In the genomic region with DNA sequence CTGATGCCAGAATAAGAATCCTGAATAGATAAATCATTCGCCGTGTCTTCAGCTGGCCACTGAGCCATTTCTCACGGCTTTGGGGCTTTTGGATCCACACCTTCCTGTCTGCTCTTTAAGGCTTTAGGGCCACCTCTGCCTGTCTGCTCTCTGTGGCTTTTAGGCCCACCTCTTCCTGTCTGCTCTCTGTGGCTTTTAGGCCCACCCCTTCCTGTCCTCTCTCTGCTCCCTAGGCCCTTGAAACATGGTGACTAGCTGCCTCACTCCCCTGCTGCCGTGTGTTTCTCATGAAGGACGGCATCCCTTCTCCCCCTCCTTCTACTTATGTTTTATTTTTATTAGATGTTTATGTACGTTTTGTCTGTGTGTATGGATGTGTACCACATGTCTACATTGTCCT, we compare ENCODE assay signal across 17 mouse cellular contexts. TPM values are rescaled to one million over a fixed set of nuclear protein-coding genes. Genes with fewer than 3 reads are reported as not detected.
DNase-seq lines count a peak whose midpoint lies in the region; ATAC-seq and TF ChIP-seq lines count a peak whose summit lies in the region.
"Had no signal": no experiment of that assay in that cellular context is flagged by ENCODE, and none has a peak within 500 bp of the region (broad histone marks: within the 10 kb centered on the region; RNA-seq: fewer than 3 reads in every experiment).

No protein-coding gene starts in this region.

- H3K4me1 ChIP-seq in midbrain, postnatal 0 days (ENCODE audit: insufficient read depth, low read length) = no peaks in the 10 kb centered on the region
- H3K4me1 ChIP-seq: embryonic facial prominence, embryonic 15.5 days; forebrain, embryonic 12.5 days; heart, embryonic 15.5 days; hindbrain, embryonic 12.5 days had no signal

- 87% methylated on average over 6 of the region's 6 CpGs for WGBS in midbrain, postnatal 0 days

- no peaks in the 10 kb centered on the region for H3K9me3 ChIP-seq in midbrain, postnatal 0 days (ENCODE audit: low read length)
- H3K9me3 ChIP-seq: embryonic facial prominence, embryonic 15.5 days; forebrain, embryonic 12.5 days; heart, embryonic 15.5 days; hindbrain, embryonic 12.5 days had no signal

- H3K27ac ChIP-seq in midbrain, postnatal 0 days (ENCODE audit: low read depth, low read length) = no peak overlapping the region
- H3K27ac ChIP-seq: embryonic facial prominence, embryonic 15.5 days; forebrain, embryonic 12.5 days; heart, embryonic 15.5 days; hindbrain, embryonic 12.5 days; kidney, postnatal 0 days had no signal

- peak; percentile 12 to 24 for DNase-seq in B cell, adult 2 months
- peak; percentile 64 for DNase-seq in T-cell, adult 2 months (ENCODE audit: low spot score)
- DNase-seq in thymus, postnatal 14 days = peak; percentile 58
- no peak for DNase-seq in right cerebral cortex, postnatal 10 days (ENCODE audit: low spot score in 2 of 2)
- no peak for DNase-seq in gastrocnemius, adult 8-10 months (ENCODE audit: low spot score in 2 of 2)
- DNase-seq in midbrain, postnatal 0 days (ENCODE audit: low spot score) = no peak
- DNase-seq: adrenal gland, adult 8-10 months; cerebellum, adult 18-20 months; lung, embryonic 14.5 days; right cerebral cortex, postnatal 14 days had no signal

- no peak overlapping the region for H3K4me2 ChIP-seq in midbrain, postnatal 0 days (ENCODE audit: low read depth, low read length, poor library complexity, severe bottlenecking)
- H3K4me2 ChIP-seq: embryonic facial prominence, embryonic 15.5 days; forebrain, embryonic 12.5 days; heart, embryonic 15.5 days; hindbrain, embryonic 12.5 days; lung, embryonic 14.5 days had no signal

- H3K4me3 ChIP-seq in midbrain, postnatal 0 days (ENCODE audit: low read depth, low read length) = no peak overlapping the region
- H3K4me3 ChIP-seq: embryonic facial prominence, embryonic 15.5 days; forebrain, embryonic 12.5 days; heart, embryonic 15.5 days; hindbrain, embryonic 12.5 days had no signal

- TF ChIP-seq CTCF in midbrain, postnatal 0 days (IDR thresholded peaks at IDR 0.05) = no peak

- ATAC-seq in megakaryocyte progenitor cell, adult 5-6 weeks (replicated peaks; ENCODE audit: poor library complexity) = peak; percentile 86
- ATAC-seq in midbrain, postnatal 0 days (ENCODE audit: low FRiP score) = no peak
- ATAC-seq: intestine, embryonic 16.5 days had no signal

- no peak overlapping the region for H3K9ac ChIP-seq in midbrain, postnatal 0 days (replicated peaks; ENCODE audit: low read length, poor library complexity, severe bottlenecking)
- H3K9ac ChIP-seq: embryonic facial prominence, embryonic 15.5 days; forebrain, embryonic 12.5 days; heart, embryonic 15.5 days; hindbrain, embryonic 12.5 days; lung, embryonic 14.5 days had no signal

- H3K27me3 ChIP-seq in midbrain, postnatal 0 days (ENCODE audit: insufficient read depth, low read length) = no peaks in the 10 kb centered on the region
- H3K27me3 ChIP-seq: embryonic facial prominence, embryonic 15.5 days; forebrain, embryonic 12.5 days; heart, embryonic 15.5 days; hindbrain, embryonic 12.5 days had no signal

- no peaks in the 10 kb centered on the region for H3K36me3 ChIP-seq in midbrain, postnatal 0 days (ENCODE audit: insufficient read depth, low read length)
- H3K36me3 ChIP-seq: embryonic facial prominence, embryonic 15.5 days; forebrain, embryonic 12.5 days; heart, embryonic 15.5 days; hindbrain, embryonic 12.5 days had no signal

RNA-seq across cellular contexts. Expression of a gene that starts 25.0 kb away (rescaled TPM):
- 31.7 and 35.7 TPM in 2 replicates for total RNA-seq in megakaryocyte progenitor cell, adult 5-6 weeks (2015)
- total RNA-seq in megakaryocyte progenitor cell, adult 5-6 weeks (2017) = 13.8 and 15.7 TPM in 2 replicates
- 10 to 100 TPM; 17.6 to 26.4 (median 19.8) TPM for total RNA-seq in gastrocnemius, adult 8-10 months (2022)
- 8.6 and 10.7 TPM in 2 replicates for total RNA-seq in midbrain, postnatal 0 days (2014; rRNA removed)
- polyA plus RNA-seq in midbrain, postnatal 0 days (2015; fragmentation: Nextera tagmentation; extraction: Ambion mirVana) = 4.9 and 5.2 TPM in 2 replicates

Comparison
In these comparisons a context has a peak if more than half of its experiments do, and no peak if none do; other contexts are left out.
1. DNase-seq: peak in B cell, adult 2 months (2 of 2), T-cell, adult 2 months (single experiment) and thymus, postnatal 14 days (single experiment); none in right cerebral cortex, postnatal 10 days (0 of 2), gastrocnemius, adult 8-10 months (0 of 2) and midbrain, postnatal 0 days (single experiment).